Mouse (Mus musculus) brain, embryonic 14.5 days (tissue): ENCODE data around the gene Pgs1.

Source experiments
- CTCF ChIP-seq: fragments of 200-500 bp; IDR thresholded peaks from 2 replicates; pipeline ENCODE4 v1.5.1; 2012; ENCODE audit warnings: inconsistent platforms, mild to moderate bottlenecking, moderate library complexity, borderline replicate concordance; ENCODE audit not compliant: insufficient read depth, insufficient read length; ENCODE audit errors: extremely low read depth
- POLR2A ChIP-seq: fragments of 200-500 bp; IDR thresholded peaks from 2 replicates; pipeline ENCODE4 v1.6.1; 2012; ENCODE audit warnings: mild to moderate bottlenecking, inconsistent platforms, borderline replicate concordance; ENCODE audit not compliant: poor library complexity, insufficient read depth, insufficient read length, severe bottlenecking; ENCODE audit errors: extremely low read depth

GRCm38 (mm10) chr11:117973569-117973968 lies 12.5 kb upstream of the Pgs1 start:
- no peak for TF ChIP-seq CTCF
- no peak for TF ChIP-seq POLR2A
